Mouse (Mus musculus) heart, postnatal 0 days (tissue): ENCODE data around the gene Stx4a.
"Not testable (repeated sequence)": the region's sequence is repeated elsewhere in the genome, so short reads cannot be mapped to it uniquely, and the experiment has no call there.

ENCODE experiments used
- CTCF ChIP-seq: IDR thresholded peaks from 2 replicates; pipeline ENCODE4 v1.5.1; 2016; ENCODE audit warnings: antibody characterized with exemption, control low read depth, low read depth
- EP300 ChIP-seq: IDR thresholded peaks from 2 replicates; pipeline ENCODE4 v1.6.1; 2016; ENCODE audit warnings: antibody characterized with exemption, low read depth

GRCm38 (mm10) chr7:127837878-127838277 is 13.8 kb downstream of the Stx4a start:
- TF ChIP-seq CTCF, EP300: not testable (repeated sequence)
